Mouse (Mus musculus): ENCODE measurements around the gene Krt17.
"Not testable (repeated sequence)": the region's sequence is repeated elsewhere in the genome, so short reads cannot be mapped to it uniquely, and the experiment has no call there.

Krt17 gene

GRCm38 (mm10) chr11:100262058-100262980 is 1.5 kb upstream of the Krt17 start:
- DNase-seq (ENCODE audit: low spot score) = no peak

GRCm38 (mm10) chr11:100261235-100261605 is 391 bp upstream of the Krt17 start:
- no peak for DNase-seq (ENCODE audit: low spot score)

GRCm38 (mm10) chr11:100259079-100259478 is 1.8 kb downstream of the Krt17 start:
- DNase-seq (ENCODE audit: low spot score) = no peak

DNA sequence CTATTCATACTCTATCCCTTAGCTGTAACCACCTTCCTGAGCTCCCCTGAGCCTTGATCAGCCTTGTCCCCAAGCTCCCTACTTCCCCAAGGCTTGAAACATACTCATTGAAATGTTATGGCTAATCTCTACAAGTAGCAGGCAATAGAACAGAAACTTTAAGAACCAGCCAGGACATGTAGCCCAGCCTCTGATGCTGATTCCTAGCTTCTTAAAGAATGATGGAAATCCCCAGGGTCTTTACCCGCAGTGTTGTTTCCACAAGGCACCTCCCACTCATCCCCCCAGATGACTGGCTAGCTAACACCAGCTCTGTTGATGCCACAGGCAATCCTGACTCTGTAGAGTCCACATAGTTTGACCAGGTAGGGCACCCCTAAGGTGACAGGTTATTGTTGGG is 2.9 kb downstream of the Krt17 start:
- no peak for DNase-seq (ENCODE audit: low spot score)

DNA sequence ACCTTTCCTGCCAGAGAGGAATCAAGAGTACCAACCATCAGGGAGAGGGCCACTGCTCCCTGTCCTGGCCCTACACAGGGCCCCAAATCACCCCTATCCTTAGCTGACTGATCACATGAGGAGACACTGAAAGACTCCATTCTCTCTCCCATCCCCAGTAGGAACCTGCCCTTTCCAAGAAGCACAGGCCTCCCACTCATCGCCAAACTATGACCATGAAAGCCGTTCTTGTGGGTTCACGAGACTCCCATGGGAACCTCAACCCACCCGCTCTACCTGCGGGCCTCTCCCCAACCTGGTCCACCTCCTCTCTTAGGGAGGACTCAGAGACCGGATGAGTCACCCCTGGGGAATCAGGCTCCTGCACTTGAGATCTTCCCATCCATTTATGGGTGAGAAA is 5.3 kb downstream of the Krt17 start:
- DNase-seq (ENCODE audit: low spot score) = no peak

DNA sequence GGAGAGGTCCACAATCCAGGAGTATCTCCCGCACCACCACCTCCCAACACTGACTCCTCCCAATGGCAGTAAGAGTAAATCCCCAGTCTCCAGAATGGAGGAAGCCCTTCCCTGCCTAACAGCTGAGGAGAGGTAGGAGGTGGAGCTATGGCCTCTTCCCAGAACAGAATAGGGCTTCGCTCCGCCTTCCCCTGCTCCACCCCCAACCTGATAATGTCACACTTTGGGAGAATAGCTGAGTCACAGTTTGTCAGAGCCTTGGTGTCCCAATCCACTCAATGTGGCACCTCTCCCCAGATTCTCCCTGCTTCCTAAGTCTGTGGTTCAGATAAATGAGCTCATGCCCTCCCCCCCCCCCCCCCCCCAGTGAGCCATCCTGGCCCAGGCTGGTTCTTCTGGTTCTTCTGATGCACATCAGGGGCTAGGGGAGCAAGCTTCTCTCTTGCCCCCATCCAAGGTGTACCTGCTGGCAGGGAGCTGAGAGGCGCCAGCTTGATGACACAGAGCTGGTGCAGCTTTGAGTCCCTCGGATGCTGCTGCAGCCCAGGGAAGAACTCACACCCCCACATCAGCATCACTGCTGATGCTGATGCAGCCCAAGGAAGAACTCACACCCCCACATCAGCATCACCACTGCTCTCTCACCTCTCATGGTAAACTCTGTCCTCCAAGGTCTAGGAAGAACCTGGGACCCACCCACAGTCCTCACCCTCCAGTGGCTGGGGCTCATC is 6.3 kb downstream of the Krt17 start:
- DNase-seq (ENCODE audit: low spot score) = no peak

DNA sequence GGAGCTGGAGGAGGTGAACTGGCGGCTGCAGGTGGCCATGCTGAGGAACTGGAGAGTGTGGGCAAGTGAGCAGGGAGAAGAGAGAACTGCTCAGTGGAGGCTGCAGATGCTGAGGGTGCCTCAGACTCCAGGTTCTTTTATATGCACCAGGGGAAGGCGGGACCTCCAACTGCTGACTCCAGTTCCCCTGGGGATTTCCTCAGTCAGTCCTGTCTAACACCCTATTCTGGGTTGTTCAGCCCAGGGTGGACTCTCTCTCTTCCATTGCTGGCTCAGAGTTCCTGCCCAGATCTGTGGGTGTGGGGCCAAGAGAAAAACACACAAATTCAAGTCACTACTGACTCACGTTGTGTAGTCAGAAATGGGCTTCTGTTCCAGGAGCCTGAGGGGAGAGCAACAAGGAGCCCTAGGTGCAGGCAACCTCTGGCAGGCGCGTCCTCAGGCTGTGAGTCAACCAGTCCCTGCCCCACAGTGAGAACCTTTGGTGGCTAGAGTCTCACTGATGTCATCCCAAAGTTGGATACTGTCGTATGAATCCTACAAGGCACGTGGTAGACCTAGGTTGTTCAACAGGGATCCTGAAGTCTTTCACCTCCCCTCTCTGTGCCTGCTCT is 11.9 kb downstream of the Krt17 start, which contains the start of gene Krt16:
Krt16 (minus strand) TSS at position 51 of the 614 bp plus-strand sequence.
- no peak for DNase-seq (ENCODE audit: low spot score)

DNA sequence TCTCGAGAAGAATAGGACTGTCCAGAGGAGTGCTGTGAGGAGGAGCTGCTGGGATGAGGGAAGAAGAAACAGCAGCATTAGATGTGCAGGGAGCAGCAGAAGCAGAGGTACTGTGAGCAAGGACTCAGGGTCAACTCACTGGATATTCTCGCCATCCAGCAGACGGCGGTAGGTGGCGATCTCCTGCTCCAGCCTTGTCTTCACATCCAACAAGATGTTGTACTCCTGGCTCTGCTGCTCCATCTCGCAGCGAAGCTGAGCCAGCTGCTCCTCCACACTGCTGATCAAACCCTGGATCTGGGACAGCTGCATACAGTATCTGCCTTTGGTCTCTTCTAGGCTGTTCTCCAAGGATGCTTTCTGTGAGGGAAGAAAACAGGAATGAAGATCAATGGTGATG is 14.4 kb downstream of the Krt17 start:
- not testable (repeated sequence) for DNase-seq (ENCODE audit: low spot score)

DNA sequence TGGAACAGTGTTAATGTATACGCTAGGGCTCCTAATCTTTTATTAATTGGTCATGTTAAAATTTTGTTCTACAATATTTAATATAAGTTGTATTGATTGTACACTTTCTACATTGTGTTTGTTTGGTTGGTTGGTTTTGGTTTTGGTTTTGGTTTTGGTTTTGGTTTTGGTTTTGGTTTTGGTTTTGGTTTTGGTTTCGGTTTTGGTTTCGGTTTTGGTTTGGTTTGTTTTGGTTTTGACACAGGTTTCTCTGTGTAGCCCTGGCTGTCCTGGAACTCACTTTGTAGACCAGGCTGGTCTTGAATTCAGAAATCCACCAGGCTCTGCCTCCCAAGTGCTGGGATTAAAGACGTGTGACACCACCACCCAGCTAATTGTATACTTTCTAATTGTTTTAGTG is 20.6 kb downstream of the Krt17 start:
- DNase-seq (ENCODE audit: low spot score) = not testable (repeated sequence)

GRCm38 (mm10) chr11:100221741-100222140 is 39.1 kb downstream of the Krt17 start:
- DNase-seq (ENCODE audit: low spot score) = no peak

DNA sequence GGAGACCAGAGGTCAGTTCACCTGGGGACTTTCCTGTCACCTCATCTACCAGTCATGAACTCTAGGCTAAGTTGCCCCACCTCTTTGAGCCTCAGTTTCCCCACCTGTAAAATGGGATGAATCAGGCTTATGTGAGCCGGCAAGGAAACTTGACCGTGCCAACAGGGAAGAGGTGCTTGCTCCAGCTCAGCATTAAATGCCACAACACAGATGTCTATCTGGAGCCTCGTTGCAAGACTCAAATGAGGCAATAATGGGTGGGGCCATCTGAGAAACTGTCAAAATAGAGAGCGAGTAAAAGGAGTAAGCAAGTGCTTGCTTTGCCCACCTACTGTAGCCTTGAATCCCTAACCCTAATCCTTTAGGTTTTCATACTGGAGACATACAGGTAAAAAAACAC is 41.5 kb downstream of the Krt17 start:
- no peak for DNase-seq (ENCODE audit: low spot score)

GRCm38 (mm10) chr11:100208542-100208941 is 52.3 kb downstream of the Krt17 start:
- no peak for DNase-seq (ENCODE audit: low spot score)

DNA sequence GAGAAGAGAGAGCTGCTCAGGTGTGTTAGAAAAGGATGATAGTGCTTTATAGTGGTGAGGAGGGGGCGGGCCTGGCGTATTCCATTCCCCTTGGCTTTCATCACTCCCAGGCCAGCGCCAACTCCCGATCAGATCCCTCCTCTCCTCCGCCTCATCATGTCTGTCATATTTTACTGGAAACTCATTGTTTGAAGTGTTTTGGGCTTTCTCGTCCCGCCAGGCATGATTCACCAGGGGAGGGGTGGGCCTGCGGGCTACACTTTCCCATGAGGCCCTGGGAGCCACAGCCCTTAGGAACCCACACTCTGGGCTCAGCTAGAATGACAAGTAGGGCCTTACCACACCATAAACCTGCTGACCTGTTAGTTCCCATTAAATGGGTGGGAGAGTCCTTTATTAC is 53.3 kb downstream of the Krt17 start, which contains the start of gene Krt14:
Krt14 (minus strand) TSS at position 51 of the 400 bp plus-strand sequence.
- no peak for DNase-seq (ENCODE audit: low spot score)

All from ovary, adult 18-20 months (tissue).